Mouse (Mus musculus) kidney, adult 8-10 months (tissue): ENCODE measurements at regions not wholly inside any gene's neighbourhood (a gene's known extent, or its start where the extent isn't known, plus 50 kb on each side); places are given as distances from the start of the nearest gene placed in this dataset.

ENCODE experiments used
- DNase-seq, 2 experiments: peaks; one replicate each; pipeline ENCODE4 v3.0.0; 2022

DNA sequence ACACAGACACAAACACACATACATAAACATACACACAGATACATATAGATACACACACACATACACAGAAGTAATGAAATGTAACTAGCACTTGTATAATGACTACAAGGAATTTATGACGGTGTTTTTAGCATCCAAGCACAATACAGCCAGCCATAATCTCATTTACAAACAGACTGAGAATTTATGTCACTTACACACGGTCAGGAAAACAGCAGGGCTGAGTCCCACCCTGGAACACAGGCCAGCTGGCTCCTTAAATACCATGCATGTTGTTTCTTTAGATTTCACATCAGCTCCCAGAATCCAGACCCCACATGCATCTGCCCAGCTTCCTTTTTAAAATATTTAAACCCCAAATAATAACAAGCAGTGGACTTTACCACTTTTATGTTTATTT lies 123.1 kb upstream of the Clnk start:
- DNase-seq: no peak

DNA sequence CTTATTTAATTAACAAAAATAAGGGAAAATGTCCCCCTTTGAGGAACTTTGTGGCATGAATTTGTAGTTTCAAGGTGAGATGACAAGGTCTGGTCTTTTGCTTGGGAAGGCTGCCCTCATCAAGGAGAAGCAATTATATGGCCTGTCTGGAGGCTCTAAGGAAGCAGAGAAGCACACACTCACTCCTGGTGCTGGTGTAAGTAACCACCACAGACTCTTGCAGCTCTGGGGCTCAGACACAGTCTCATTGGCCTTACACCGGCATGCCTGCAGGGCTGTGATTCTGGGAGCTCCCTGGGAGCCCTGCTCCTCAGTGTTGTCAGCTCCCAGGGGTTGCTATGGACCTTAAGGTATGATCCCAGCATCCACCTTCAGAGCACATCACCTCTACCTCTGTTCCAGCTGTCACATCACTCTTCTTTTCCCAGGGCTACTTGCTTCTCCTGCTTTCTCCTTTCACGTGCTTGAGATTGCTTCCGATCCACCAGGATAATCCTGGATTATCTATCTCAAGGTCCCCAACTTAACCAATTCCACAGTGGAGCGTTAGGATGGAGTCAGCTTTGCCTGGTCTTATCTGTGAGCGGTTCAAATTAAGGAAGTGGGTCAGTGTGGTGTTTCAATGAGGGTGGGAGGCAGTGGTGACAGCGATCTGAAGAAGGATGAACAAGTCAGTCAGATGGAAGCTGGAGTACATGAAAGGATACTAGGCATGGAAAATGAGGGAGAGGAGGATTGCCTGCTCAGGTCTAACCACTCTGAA lies 96.0 kb upstream of the Clnk start:
- DNase-seq: no peak

DNA sequence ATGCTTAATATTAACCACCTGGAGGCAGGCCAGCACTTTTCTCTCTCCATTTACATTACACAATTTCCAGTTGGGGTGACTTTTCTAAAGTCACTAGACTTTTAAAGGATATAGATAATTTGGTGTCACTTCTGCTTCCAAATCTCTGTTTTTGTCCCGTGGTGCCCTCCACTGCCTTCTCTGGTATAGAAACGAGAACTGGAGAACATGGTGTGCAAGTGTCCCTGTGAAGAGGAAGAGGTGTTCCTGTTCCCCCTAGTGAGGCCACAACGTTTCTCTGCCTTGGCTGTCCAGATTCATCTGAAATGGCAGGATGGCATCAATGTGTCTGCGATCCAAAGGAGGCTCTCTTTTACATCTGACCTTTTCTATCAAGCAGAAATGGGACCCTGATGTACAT lies 93.9 kb upstream of the Clnk start:
- DNase-seq: no peak

DNA sequence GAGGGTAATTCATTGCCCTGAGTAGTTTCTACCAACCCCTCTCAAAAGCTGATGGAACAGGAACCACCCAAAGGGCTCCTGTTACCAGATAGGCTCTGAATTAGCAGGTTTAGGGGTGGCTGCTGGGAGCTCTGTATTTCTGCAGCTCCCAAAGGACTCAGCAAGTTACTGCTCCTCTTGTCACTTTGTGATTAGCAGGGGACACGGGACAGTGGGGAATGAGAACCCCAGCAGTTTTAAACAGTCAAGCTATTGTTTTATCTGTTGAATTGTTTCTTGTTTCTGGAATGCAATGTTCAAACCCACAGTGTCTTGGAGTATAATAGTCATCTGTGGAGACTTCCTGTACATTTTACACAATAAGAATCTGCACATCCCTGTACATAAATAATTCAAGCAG lies 90.4 kb upstream of the Clnk start:
- no peak for DNase-seq

DNA sequence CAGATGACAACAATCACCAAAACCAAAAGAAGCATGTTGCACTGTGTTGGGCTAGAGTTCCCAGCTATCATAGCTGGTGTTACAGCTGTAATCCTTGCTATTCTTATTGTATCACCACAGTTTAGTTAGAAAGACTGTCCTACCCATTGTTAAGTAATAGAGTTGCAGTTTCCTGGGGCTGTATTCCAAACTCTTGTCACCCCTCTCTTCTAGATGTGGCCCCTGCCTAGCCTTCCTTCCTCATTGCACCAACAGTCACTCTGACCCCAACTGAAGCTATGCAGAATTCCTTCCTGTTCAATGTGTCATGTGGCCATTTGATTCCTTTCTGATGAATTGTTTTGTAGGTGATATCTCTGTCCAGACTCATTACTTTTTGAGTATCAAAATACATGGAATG lies 87.8 kb upstream of the Clnk start:
- no peak for DNase-seq

DNA sequence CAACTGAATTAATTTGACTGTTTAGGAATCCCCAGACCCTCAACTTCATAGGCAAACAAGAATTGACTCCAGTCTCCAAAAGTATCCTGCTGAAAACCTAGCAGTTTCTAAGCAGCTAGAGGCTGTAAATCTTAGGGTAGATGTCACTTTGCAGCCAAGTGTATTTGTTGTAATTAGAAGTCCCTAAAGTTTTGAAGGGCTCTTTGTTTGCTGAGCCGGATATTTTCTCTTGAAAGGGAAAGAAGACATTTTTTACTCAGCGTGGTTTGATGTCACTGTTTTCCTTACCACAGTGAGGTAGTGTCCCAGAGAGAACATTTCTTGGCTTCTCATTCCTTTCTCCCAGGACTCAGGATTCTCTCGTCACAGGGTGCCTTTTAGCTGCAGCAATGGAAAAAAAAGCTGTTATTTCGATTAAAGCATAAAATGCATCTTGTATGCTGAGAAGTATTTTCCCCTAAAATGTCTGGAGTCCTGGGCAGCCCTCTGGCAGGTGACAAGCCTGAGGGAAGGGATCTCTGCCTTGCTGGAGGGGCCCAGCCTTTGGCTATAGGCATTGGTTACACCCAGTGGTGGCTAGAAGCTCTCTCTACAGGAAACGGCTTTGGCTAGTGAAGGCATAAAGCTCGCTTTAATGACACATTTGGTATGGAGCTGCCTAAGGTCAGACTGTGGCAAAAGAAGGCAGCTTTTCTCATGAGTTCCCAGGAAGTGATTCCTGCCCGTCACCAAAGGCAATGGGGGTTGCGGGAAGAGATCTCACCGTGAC lies 74.1 kb upstream of the Clnk start:
- no peak for DNase-seq

DNA sequence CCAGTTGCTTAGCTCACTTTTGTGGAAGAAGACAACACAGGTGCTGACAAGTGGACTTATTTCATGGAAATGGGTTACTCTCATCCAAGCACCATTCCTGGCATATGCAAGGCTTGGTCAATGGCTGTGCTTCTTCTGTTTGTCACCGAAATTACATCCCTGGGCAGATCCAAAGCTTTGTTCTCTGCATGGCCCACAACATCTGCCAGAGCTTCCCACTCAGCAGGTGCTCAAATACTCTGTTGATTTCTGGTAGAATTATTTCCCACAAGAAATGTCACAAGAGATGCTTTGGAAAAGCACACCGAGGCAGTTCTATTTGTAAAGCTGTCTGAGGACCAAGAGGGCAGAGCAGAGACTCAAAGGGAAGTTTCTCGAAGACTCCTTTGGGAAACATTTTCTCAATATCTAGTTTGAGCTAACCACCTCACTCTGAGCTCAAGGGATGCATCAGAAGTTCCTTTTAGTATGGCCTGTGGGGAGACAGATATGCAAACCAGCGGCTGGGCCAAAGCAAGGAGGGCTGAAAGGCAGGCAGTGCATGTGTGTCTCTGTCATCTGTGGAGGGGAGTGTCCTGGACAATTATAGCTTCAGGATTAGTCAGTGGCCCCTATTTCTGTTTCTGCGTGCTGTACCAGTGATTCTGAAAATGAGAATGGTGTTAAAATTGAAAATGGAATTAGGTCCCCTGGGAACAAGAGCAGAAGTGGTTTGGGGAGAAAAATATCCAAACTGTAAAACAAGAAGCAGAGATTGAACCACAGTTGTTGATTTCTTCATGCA lies 69.5 kb upstream of the Clnk start:
- DNase-seq: no peak

DNA sequence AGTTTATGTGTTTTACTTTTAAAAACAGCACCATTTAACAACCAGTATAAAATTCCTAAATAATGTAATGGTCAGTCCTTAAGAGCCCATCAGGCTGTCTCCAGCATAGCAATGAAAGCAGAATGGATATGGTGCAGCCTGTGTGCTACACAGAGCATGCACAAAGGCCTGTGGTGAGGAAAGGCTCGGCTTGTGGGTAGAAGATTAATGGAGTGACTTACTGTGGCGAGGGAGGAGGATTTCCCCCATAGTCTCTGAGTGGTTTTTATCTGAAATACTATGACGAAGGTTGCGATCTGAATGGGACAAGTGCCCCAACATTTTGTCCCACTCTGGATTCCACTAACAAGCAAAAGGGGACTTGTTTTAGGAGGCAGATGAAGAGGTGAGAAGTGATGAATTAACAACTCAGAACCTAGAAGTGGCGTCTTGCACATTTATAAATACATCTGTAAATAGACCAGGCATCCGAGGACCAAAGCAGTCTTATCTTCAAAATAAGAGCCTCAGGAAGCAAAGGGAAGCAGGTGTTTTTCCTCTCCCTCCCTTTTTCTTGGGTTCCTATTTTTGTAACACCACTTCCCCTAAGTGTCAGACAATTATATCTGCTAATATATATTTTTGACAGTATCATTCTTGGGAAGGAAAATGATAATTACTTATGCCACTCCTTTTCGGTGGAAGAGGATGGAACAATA lies 55.9 kb upstream of the Clnk start:
- DNase-seq: no peak

DNA sequence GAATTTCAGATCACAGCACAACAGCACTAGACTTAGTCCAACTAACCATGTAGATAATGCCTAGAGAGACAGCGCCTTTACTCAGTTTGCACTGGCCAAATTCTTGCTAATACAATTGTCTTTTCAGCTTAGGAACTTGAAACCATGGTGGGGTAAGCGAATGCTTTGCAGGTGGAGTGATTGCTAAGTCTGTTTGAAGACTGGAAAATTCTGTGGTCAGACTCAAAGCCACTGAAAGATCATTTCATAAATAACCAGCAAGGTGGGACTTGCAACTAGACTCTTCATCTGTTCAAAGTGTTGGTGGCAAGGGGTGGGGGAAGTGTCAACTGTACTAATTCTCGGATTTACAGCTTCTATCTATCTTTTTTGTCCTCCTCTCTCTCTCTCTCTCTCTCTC lies 50.4 kb upstream of the Clnk start:
- DNase-seq: no peak
